Mouse (Mus musculus) thymus, postnatal 4 days (tissue): ENCODE measurements around the gene Ppp1r27.
A peak's percentile ranks its signal among the peaks of the same experiment; 100 is the strongest.
"Not testable (repeated sequence)": the region's sequence is repeated elsewhere in the genome, so short reads cannot be mapped to it uniquely, and the experiment has no call there.

Experiments
- DNase-seq: peaks from one replicate; pipeline ENCODE4 v3.0.0; 2021

Gene Ppp1r27

GRCm38 (mm10) chr11:120575046-120575445 is 24.1 kb upstream of the Ppp1r27 start:
- DNase-seq: no peak

DNA sequence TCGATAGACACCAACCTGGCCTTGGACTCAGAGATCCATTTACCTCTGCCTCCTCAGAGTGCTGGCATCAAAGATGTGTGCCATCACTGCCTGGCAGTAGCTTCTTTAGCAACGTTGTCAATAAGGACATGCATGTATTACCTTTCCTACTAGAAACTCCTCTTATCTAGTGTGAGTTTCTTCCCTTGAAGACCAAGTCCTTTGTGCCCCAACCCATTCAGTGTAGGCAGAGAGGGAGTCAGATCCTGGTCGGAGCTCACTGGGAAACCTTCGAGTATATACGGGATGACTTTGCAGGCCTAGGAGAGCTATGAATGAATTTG is 23.3 kb upstream of the Ppp1r27 start:
- no peak for DNase-seq

GRCm38 (mm10) chr11:120573585-120574277 is 22.8 kb upstream of the Ppp1r27 start:
- peak; percentile 28 for DNase-seq

DNA sequence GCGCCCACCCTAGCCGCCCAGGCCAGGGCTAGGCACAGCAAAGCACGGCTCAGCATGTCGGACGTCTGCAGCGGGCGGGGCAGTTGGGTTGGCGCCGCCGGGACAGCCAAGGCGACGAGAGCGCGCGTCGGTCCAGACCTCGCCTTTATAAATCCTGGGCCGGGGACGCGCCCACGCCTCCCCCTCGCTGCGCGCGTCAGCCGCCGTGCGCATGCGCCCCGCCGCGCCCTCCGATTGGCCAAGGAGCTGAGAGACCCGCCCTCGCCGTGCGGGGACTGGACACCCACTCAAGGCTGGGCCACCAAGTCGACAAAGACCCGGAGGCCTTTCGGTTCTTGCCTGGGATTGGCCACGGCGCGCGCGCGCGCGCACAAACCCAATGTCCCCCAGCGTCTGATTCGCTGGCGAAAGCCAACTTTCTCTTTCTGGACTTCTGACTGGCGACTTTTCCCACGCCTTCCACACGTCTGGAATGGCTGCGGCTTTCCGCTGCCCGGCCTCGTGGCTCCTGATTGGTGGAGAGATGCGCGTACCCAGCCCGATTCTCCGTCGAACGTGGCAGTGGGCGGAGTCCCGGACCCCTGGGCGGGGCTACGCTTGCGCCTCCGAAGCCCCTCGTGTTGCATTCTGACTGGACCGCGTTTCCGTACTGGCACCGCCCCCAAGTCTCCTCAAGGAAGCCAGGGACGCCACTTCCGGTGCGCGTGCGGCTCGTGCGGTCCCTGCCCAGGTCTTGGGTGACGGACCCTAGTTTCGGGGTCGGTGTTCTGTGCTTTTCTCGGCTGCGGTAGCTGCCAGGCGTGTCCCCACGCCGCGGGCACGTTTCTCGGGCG is 22.0 kb upstream of the Ppp1r27 start, which contains the start of gene P4hb:
TSS of gene P4hb (minus strand) at position 502 of the 833 bp plus-strand sequence.
- peak; percentile 99 for DNase-seq

DNA sequence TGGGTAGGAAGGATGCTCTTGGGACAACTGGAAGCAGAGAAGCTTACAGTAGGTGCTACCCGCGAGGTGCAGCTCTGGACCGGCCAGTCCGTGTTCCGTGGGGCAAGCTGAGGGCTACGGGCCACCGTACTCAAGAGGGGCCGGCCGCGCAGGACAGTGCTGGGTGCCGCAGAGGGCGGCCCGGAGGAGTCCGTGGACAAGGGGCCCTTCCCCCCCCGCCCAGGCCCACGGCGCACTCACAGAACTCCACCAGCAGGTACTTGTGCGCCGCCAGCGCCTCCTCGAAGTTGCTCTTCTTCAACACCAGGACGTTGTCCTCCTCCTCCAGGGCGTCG is 21.5 kb upstream of the Ppp1r27 start:
- no peak for DNase-seq

DNA sequence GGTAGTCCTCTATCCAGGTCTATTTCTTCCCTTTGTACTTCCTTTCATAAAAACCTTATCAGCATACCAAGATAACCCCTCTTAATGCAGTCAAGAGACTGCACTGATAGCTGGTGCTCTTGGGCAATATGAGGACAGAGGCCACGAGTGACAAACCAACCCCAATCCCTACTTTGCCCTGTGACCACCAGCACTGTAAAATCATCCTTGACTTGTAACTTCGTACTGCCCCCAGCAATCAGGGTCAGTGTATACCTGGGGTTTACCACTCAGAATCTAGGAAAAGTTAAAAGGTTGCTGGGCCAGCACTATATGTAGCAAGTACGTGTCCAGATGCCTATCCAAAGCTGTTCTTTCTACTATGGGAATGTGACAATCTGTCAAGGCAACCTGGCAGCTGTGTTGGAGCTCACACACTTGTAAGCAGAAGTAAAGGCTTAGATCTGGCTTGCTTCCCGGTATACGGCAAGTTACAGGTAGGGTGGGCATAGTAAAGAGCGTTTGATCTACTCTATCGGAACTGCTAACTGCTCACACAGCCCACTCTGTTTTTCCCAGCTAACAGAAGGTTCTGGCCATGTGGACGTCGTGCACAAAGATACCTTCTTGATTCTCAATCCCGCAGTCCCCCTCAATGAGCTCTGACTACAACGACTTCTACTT is 21.0 kb upstream of the Ppp1r27 start:
- no peak for DNase-seq

GRCm38 (mm10) chr11:120571122-120571521 is 20.2 kb upstream of the Ppp1r27 start:
- DNase-seq: no peak

DNA sequence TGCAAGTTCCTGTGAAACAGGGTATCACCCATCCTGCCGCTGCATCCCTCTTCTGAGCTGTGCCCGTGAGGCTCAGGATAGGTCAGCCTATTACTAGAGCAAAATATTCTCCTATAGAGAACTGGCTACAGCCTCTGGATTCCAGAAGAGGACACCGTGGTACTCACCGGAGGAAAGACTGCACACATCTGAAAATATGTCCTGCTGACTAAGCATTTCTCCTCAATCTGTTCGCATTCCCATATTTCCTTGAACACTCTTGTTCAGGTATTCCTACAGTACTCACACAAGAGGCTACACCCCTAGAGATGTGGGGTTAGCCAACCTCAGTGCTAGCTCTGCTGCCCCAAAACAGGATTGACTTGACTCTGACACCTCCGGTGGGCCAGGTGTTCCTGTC is 17.4 kb upstream of the Ppp1r27 start:
- no peak for DNase-seq

- DNase-seq: no peak
Measured at GRCm38 (mm10) chr11:120565114-120565513, 14.2 kb upstream of the Ppp1r27 start.

GRCm38 (mm10) chr11:120562949-120563348 is 12.0 kb upstream of the Ppp1r27 start:
- no peak for DNase-seq

GRCm38 (mm10) chr11:120560952-120561728 is 10.2 kb upstream of the Ppp1r27 start:
- no peak for DNase-seq

- DNase-seq: not testable (repeated sequence)
Measured at GRCm38 (mm10) chr11:120558843-120559242, 7.9 kb upstream of the Ppp1r27 start.

DNA sequence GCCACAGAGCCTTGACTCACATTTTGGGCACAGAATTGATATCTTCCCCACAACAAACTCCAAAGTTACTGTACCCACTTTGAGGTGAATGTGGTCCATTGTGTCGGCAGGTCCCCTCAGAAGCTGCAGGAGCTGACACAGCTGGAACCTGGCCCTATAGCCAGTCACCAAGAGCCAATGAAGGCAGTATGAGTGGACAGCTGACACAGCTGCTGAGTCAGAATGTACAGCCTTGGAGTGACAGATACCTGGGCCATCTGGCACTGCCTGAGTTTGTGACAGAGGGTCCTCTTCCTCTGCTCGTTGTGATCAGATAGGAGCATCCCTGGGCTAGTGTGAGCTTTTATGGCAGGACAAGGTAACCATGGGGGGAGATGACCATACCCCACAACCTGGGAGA is 4.3 kb upstream of the Ppp1r27 start:
- DNase-seq: no peak

DNA sequence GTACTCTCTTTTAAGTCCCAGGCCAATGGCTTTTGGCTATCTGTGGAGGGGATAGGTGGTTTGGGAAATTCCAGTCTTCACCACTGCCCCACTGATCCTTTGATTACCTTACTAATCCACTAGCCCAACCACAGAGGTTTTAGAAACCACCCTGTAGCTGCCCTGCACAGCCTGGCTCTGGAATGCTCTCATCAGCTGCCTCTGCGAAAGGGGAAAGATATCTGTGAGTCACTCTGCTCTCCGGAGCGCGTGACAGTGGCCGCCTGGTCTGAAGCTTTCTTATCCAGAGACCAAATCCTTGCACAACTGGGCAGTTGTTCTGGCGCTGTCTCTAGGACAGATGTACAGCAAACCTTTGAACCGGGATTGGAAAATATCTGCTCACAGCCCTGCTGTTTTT is 3.9 kb upstream of the Ppp1r27 start:
- no peak for DNase-seq

GRCm38 (mm10) chr11:120552736-120553135 is 1.8 kb upstream of the Ppp1r27 start:
- no peak for DNase-seq

DNA sequence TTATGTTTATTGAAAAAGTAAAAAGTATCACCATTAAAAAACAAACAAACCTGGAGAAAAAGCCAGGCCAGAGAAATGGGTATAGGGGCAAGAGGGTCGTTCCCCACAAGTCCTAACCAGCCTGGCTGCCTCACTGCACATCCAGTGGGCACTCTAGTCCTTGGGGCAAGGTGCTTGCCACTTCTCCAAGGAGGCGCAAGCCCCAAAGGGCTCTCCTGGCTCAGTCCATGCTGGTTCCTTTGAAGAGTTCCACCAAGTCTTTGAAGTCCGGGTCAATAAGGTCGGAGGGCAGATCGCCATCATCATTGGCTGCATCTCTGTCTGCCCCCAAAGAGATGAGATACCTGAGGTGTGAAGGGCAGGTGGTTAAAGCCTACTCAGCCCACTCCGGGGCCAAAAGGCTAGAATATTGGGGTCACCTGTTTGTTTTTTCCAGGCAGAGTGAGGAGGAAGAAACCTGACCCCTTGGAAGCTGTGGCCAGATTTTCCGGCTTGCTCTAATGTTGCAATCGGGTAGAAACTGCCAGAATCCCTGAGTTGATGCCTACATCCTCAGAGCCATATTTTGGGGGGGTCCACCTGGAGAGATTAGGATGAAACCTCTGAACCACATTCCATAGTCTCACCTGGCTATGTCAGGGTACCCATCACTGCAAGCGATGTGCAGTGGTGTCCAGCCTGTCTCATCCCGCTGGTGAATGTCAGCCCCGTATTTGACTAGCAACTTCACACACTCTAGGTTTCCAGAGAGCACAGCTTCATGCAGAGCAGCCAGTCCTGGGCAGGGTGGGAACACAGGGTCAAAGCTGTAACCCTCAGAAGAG is 734 bp downstream of the Ppp1r27 start:
- DNase-seq: peak; percentile 33

GRCm38 (mm10) chr11:120549168-120549945 is 1.6 kb downstream of the Ppp1r27 start, which contains the start of gene Mcrip1:
Gene Mcrip1, minus strand, starts transcription at chr11:120549727.
- peak; percentile 97 for DNase-seq

GRCm38 (mm10) chr11:120548786-120549167 is 2.2 kb downstream of the Ppp1r27 start:
- no peak for DNase-seq

DNA sequence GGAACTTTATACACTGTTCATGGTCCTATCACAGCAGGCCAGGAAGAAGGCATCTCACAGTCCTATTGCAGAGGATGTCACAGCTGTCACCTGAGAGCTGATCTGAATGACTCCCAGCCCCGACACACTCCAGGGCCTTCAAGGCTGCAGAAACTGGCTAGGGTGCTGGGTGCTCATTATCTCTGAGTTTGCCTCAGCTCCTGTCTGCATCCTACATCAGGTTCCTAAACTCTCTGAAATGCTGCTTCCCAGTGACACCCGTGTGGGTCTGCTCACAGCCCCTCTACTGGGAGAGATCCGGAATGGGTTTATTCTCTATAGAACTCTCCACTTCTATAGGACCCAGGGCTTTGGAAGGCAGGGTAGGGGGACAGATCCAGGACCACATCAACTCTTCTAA is 2.7 kb downstream of the Ppp1r27 start:
- no peak for DNase-seq

GRCm38 (mm10) chr11:120547469-120547868 is 3.5 kb downstream of the Ppp1r27 start:
- DNase-seq: peak; percentile 36

GRCm38 (mm10) chr11:120545964-120546363 is 5.0 kb downstream of the Ppp1r27 start:
- DNase-seq: no peak
